Mouse (Mus musculus) olfactory bulb, adult 2 months (tissue): ENCODE measurements around the gene Mcee. TPM values are rescaled to one million over a fixed set of nuclear protein-coding genes. Genes with fewer than 3 reads are reported as not detected.

ENCODE experiments used
- H3K27ac ChIP-seq: fragments of 200-500 bp; 2 replicates; pipeline ENCODE4 v1.5.1; 2012; ENCODE audit warnings: low read depth, low read length; ENCODE audit not compliant: insufficient read depth
- H3K4me1 ChIP-seq: fragments of 200-500 bp; 2 replicates; pipeline ENCODE4 v1.6.1; 2012; ENCODE audit warnings: low read length; ENCODE audit not compliant: control insufficient read depth, insufficient read depth
- H3K4me3 ChIP-seq: fragments of 200-500 bp; 2 replicates; pipeline ENCODE4 v1.5.1; 2012; ENCODE audit warnings: mild to moderate bottlenecking, low read depth, low read length, moderate library complexity; ENCODE audit not compliant: insufficient read depth
- CTCF ChIP-seq: fragments of 200-500 bp; IDR thresholded peaks from 2 replicates; pipeline ENCODE4 v1.5.1; 2012; ENCODE audit warnings: low read depth, mild to moderate bottlenecking, low read length, moderate library complexity; ENCODE audit not compliant: insufficient read depth
- POLR2A ChIP-seq: fragments of 200-500 bp; IDR thresholded peaks from 2 replicates; pipeline ENCODE4 v1.6.1; 2012; ENCODE audit warnings: mild to moderate bottlenecking, low read depth, low read length, moderate library complexity; ENCODE audit not compliant: insufficient read depth
- WGBS: fragments of 180-500 bp; shearing (Covaris S2); methylation state at CpG from one replicate; pipeline ENCODE4 v1.1.7; 2018; 5-methylcytosine and 5-hydroxymethylcytosine counted together
- polyA plus RNA-seq: library from polyadenylated mRNA; stranded (reverse); fragments of >200 nt; gene quantifications from 2 replicates; pipeline ENCODE4 v1.2.4, GENCODE M21; 2012; ENCODE audit warnings: low replicate concordance; ENCODE audit not compliant: missing spikeins, insufficient read depth, insufficient read length

Gene Mcee
- polyA plus RNA-seq, 1 experiment, result not detected

DNA sequence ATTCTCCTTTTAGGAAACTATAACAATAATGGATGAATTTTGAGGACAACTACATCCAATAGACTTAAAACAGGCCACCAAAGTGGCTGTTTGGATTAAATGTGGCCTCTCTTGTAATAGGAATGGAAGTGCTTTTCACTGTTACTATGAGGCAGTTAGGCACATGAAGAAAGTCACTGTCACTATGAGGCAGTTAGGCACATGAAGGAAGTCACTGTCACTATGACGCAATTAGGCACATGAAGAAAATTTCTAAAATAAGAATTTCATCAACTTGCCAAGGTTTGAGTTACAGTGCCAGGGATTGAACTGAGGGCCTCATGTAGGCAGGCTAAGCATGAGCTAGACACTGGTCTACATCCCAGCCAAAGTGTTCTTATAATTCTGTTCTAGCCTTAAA lies 8.3 kb downstream of the Mcee start:
- Histone ChIP-seq H3K27ac (no peak overlapping the region), H3K4me1 (no peaks in the 10 kb centered on the region), H3K4me3 (no peak overlapping the region)
- 94% methylated on average over 1 of the region's 1 CpGs for WGBS
- no peak for TF ChIP-seq POLR2A
- no peak for TF ChIP-seq CTCF

DNA sequence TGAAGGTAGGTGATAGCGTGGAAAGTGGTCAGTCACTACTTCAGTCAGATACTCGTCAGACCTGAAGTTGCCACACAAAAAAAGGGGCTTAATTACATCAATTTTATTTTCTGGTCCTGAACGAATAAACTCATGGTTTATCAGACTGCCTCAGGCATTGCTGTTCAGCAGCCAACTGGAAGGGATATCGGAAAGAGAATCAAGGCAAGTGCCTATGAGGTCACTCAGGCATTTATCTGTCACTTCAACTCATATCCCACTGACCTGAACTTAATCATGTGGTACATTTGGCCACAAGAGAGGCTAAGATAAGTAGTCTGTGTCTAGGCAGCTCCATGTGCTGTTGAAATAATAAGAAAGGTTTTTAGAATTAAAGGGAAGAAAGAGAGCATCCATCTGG lies 10.0 kb downstream of the Mcee start:
- H3K27ac ChIP-seq, result no peak overlapping the region
- WGBS, result 88% methylated on average over 4 of the region's 4 CpGs
- no peak for TF ChIP-seq CTCF
- no peak for TF ChIP-seq POLR2A
- H3K4me1 ChIP-seq, result no peaks in the 10 kb centered on the region
- no peak overlapping the region for H3K4me3 ChIP-seq

DNA sequence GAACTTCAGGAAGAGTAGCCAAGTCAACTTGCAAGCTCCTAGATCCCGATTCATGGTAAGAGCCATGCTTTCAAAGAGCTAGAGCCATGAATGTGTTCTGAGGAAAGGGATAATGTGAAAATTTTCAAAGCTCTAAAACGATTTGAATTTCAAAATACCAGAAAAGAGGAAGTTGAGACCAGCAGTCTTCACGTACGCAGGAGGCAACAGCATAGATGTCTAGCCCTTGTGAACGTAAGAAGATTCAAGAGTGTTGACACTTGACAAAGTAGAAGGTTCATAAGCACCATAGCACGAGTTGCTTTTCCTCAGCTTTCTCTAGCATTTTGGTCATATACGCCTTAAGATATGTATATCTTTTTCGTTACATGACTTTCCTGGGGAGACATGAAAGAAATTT lies 11.6 kb downstream of the Mcee start:
- Histone ChIP-seq H3K4me3 (no peak overlapping the region), H3K4me1 (no peaks in the 10 kb centered on the region), H3K27ac (no peak overlapping the region)
- no peak for TF ChIP-seq CTCF
- TF ChIP-seq POLR2A, result no peak
- 95% methylated on average over 8 of the region's 8 CpGs for WGBS

DNA sequence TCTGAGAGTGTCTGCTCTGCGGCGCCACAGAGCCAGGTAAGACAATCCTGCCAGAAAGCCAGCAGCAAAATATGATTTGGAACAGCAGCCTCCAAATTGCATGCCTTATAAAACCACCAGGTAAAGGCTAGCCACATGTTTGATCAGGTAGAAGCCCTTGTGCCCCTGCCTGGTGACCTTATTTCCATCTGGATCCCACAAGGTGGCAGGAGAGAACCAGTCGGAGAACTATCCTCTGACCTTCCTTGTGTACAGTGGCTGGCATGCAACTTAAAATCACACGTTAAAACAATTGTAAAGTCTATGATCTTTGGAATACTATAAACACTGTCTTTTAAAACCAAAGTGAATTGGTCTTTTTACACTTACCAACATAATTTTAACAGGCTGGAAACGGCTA lies 32.5 kb downstream of the Mcee start:
- WGBS, result 62% methylated on average over 5 of the region's 5 CpGs
- TF ChIP-seq POLR2A (no peak), CTCF (no peak)
- no peaks in the 10 kb centered on the region for H3K4me1 ChIP-seq
- no peak overlapping the region for H3K4me3 ChIP-seq
- H3K27ac ChIP-seq, result no peak overlapping the region

GRCm38 (mm10) chr7:64439595-64440518 lies 47.5 kb downstream of the Mcee start:
- Histone ChIP-seq H3K27ac (no peak overlapping the region), H3K4me1 (no peaks in the 10 kb centered on the region), H3K4me3 (no peak overlapping the region)
- no peak for TF ChIP-seq CTCF
- no peak for TF ChIP-seq POLR2A
- 77% methylated on average over 5 of the region's 5 CpGs for WGBS

DNA sequence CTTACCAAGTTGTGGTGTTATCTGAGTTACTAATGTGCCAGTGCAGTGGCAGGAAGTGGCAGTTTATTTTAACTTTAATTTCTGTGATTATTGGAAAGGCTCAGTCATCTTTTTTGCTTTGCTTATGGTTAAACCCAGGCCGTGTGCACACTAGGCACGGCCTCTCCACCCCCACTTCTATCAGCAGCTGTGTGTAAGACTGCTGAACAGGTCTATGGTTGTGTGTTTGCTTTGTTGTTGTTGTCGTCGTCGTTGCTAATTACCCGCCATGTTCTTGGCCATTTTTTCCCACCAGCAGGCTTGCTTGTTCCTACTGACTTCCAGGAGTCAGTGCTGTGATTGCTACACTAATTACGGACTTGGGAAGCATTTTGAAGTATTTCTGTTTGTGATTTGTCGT lies 48.1 kb downstream of the Mcee start:
- no peak overlapping the region for H3K4me3 ChIP-seq
- TF ChIP-seq POLR2A, result no peak
- TF ChIP-seq CTCF, result no peak
- no peaks in the 10 kb centered on the region for H3K4me1 ChIP-seq
- 38% methylated on average over 8 of the region's 8 CpGs for WGBS
- H3K27ac ChIP-seq, result no peak overlapping the region

DNA sequence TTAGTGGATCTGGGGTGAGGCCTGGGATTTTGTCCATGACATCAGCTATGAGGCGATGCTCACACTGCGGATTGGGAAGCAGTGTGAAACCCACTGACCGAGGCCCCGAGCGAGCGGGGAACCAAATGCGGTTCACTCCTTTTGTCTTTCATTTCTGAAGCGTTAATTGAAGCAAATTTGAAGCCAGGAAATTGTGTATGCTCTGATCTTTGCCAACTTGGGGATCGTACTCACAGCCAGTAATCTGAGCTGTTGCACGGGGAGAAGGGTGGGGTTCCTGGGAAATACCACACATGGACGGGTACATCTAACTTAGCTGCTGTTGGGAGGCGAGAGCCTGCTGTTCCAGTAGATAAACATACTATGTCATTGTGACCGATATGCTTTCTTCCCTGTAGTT lies 58.2 kb downstream of the Mcee start:
- WGBS, result 63% methylated on average over 13 of the region's 13 CpGs
- no peak overlapping the region for H3K4me3 ChIP-seq
- H3K27ac ChIP-seq, result no peak overlapping the region
- H3K4me1 ChIP-seq, result peaks cover 3% of the 10 kb centered on the region
- TF ChIP-seq POLR2A (no peak), CTCF (no peak)

GRCm38 (mm10) chr7:64451441-64451840 lies 59.0 kb downstream of the Mcee start:
- H3K4me3 ChIP-seq, result no peak overlapping the region
- H3K4me1 ChIP-seq, result peaks cover 3% of the 10 kb centered on the region
- H3K27ac ChIP-seq, result no peak overlapping the region
- TF ChIP-seq CTCF, result no peak
- TF ChIP-seq POLR2A, result no peak
- 63% methylated on average over 4 of the region's 4 CpGs for WGBS

DNA sequence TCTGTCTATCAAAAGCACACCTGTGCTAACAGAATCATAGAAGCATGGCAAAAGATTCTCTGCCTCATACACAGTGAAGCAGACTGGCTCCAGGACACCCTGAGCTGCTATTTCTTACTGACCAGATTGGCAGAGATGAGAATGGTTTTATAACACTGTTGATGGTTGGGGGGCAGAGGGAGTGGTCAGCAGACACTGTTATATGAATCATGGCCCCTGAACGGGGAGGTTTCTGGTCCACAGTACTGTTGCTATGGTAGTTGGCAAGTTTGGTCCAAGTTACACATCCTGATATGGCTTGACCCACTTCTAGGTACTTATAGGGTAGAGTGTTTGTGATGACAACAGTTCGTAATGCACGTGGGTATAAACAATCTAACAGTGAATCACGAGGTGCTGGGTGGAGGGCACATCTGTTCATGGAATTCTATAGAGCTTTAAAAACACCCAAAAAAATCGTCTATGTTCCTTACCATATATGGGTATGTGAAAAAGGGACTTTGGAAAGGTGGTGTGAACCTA lies 59.5 kb downstream of the Mcee start:
- Histone ChIP-seq H3K27ac (no peak overlapping the region), H3K4me1 (peaks cover 3% of the 10 kb centered on the region), H3K4me3 (no peak overlapping the region)
- no peak for TF ChIP-seq CTCF
- TF ChIP-seq POLR2A, result no peak
- 80% methylated on average over 5 of the region's 5 CpGs for WGBS
